Mouse (Mus musculus): ENCODE results near the gene Serpinc1.
"Not testable (repeated sequence)": the region's sequence is repeated elsewhere in the genome, so short reads cannot be mapped to it uniquely, and the experiment has no call there.

The Serpinc1 gene

GRCm38 (mm10) chr1:161025410-161026210, 47.2 kb downstream of the Serpinc1 start:
- in situ Hi-C loops (cut with MboI) = no loop called here

DNA sequence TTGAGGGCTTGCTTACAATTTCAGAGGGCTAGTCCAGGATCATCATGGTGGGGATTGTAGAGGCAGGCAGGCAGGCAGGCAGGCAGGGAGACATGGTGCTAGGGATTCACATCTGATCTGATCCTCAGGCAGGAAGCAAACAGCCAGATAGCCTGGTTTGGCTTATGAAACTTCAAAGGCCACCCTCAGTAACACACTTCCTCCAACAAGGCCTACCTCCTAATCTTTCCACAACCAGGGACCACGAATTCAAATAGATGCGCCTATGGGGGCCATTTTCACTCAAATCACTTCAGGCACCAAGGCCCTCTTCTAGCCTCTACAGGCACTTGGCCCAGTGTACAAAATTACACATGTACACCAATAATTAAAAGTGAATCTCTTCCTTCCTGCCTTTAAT, 48.8 kb downstream of the Serpinc1 start:
- in situ Hi-C loops (cut with MboI) = no loop called here

- in situ Hi-C loops (cut with MboI) = not testable (repeated sequence)
Observed at GRCm38 (mm10) chr1:161028427-161028826, 50.0 kb downstream of the Serpinc1 start.

- in situ Hi-C loops (cut with MboI) = no loop called here
Observed at GRCm38 (mm10) chr1:161030058-161030457, 51.7 kb downstream of the Serpinc1 start.

GRCm38 (mm10) chr1:161031881-161032280, 53.5 kb downstream of the Serpinc1 start:
- in situ Hi-C loops (cut with MboI) = no loop called here

- in situ Hi-C loops (cut with MboI) = no loop called here
Observed at GRCm38 (mm10) chr1:161032345-161032744, 54.0 kb downstream of the Serpinc1 start.

DNA sequence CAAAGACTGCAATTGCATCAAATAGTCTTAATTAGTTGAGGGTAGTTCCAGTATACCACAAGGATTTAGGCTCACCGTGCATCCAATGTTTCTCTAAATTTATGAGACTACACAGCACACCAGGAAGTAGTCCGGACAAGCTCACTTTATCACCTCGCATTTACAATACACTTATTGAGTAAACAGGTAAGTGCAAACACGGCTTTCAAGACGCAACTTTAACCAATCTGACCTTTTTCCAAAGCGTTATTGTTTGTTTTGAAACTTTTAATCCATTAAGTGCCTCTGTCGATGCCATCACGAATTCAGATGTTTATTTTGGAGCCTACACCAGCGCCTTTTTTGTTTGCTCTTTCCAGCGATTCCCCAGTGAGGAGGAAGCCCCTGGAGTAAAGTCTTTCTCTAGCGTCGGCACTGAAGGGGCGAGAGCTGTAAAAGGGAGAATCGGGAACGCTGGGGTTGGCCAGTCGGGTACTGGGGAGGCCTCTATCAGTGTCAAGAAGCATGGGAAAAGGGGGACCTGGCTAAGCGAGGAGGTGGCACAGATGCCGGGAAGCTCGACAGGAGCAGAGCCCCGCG, 55.6 kb downstream of the Serpinc1 start:
- in situ Hi-C loops (cut with MboI) = no loop called here

GRCm38 (mm10) chr1:161034435-161035280, 56.3 kb downstream of the Serpinc1 start, which contains the start of gene Zbtb37:
Zbtb37 (minus strand) TSS chr1:161034849.
- in situ Hi-C loops (cut with MboI) = no loop called here

GRCm38 (mm10) chr1:161035281-161035785, 56.9 kb downstream of the Serpinc1 start:
- in situ Hi-C loops (cut with MboI) = no loop called here

DNA sequence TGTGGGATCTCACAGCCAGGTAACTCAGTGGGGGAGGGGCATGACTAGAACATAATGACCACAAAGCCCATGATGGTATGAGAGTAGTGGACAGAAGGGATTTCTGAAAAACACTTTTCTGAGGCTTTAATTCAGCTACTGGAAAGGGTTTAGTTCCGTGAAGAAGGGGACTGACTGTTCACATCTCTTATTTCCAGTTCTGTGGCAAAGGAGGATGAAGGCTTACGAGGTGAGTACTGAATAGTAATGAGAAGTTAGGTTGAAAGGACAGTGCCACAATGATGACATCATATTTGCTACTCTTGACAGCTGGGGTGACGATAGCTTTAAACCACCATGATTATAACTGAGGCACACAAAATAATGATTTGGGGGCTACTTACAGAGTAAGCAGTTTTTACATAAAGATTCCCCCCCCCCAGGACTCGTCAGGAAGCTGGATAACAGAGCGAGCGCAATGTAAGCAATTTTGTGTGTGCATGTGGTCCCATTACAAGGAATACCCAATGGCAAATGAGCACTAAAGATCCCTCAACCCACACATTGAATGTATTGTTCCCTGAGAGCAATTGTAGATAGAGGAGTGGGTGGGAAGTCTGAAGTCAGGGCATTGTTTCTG, 57.5 kb downstream of the Serpinc1 start:
- in situ Hi-C loops (cut with MboI) = no loop called here

GRCm38 (mm10) chr1:161036411-161036841, 58.0 kb downstream of the Serpinc1 start:
- in situ Hi-C loops (cut with MboI) = no loop called here

DNA sequence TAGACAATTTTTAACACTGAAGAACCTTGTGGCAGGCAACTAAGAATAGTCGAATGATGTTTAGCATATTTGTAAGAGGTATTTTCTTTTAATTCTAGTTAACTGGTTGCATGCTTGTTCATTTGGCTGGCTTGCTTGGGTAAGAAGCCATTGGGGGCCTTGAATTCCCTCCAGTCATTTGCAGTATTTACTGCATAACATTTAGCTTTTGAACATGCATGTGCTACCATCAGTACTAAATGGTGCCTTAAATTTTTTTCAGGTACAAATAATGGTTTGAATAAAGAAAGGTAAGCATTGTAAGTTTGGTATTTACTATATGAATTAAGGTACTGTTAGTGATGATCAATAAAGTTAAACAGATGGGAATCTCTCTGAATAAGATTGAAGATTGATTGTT, 58.6 kb downstream of the Serpinc1 start:
- in situ Hi-C loops (cut with MboI) = no loop called here

DNA sequence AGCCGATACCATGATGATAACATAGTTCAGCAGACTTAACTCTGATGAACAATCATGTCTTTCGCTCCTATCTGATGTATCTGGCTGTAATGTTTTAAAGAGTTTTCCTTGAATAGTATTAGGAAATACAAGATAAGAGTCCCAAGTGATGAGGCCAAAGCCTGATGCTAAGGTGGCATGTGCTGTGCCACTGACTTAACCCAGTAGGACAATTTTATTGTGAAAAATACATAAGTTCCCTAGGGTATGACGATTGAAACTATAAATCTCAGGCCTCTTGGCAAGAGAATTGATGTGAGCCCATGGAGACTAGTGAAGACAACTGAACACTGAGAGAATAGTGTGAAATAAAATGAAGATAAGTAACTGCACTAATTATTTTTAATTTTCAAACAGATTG, 59.2 kb downstream of the Serpinc1 start:
- in situ Hi-C loops (cut with MboI) = no loop called here

GRCm38 (mm10) chr1:161038004-161038403, 59.6 kb downstream of the Serpinc1 start:
- in situ Hi-C loops (cut with MboI) = no loop called here

DNA sequence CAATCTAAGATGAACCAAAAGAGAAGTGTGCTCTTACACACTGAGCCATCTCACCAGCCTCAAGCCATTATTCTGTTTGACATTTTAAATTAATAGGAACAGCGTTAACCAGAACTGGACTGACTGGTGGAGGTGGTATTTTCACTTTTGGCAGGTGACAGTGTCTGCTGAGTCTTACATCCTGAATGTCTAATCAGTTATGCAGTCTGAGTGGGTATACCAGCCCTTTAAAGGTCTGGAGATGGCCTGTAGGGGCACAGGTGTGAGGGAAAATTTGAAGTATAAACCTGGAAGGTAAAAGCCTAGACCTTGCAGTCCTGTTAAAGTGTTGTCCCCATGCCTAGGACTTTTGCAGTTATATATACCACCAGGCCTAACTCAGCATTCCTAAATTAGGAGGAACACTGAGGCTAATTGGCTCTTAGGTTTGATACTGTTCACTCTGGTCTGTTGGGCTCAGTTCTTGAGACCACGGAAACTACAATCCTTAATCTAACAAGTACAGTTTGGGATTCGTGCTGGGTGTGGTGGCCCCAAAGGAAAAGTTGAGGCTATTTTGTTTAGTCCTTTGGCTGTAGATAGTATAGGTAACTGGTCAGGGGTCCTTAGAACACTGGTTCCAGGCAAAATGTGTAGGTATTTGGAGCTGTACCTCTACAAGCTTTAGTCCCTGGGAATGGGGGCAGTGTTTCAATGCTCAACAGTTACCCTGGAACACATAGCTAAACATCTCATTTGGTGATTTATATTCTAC, 60.8 kb downstream of the Serpinc1 start:
- in situ Hi-C loops (cut with MboI) = no loop called here

GRCm38 (mm10) chr1:161039741-161040425, 61.5 kb downstream of the Serpinc1 start:
- in situ Hi-C loops (cut with MboI) = no loop called here

DNA sequence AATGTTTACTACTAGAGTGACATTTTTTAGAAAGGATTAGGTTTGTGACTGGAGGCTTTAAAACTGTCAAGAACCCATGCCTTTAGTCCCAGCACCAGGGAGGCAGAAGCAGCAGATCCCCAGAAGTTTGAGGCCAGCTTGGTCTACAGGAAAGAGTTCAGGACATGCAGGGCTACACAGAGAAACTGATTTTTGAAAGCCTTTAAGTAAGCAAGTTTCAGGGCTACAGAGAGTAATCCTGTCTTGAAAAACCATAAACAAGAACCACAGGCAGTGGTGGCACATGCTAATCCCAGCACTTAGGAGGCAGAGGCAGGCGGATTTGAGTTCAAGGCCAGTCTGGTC, 62.0 kb downstream of the Serpinc1 start:
- in situ Hi-C loops (cut with MboI) = no loop called here

DNA sequence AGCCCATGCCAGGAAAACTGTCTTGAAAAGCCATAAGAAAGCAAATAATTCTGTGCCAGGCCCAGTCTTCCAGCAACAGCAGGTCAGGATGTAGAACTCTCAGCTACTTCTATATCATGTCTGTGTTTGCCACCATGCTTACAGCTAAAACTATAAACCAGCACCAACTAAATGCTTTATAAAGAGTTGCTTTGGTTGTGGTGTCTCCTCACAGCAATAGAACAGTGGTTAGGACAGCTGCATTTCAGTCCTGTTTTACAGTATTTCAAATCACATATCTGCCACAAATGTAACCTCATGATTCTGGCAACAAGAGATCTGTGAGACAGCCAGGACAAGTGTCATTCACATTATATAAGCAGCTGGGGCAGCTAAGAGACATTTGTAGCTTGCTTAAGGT, 62.5 kb downstream of the Serpinc1 start:
- in situ Hi-C loops (cut with MboI) = no loop called here

DNA sequence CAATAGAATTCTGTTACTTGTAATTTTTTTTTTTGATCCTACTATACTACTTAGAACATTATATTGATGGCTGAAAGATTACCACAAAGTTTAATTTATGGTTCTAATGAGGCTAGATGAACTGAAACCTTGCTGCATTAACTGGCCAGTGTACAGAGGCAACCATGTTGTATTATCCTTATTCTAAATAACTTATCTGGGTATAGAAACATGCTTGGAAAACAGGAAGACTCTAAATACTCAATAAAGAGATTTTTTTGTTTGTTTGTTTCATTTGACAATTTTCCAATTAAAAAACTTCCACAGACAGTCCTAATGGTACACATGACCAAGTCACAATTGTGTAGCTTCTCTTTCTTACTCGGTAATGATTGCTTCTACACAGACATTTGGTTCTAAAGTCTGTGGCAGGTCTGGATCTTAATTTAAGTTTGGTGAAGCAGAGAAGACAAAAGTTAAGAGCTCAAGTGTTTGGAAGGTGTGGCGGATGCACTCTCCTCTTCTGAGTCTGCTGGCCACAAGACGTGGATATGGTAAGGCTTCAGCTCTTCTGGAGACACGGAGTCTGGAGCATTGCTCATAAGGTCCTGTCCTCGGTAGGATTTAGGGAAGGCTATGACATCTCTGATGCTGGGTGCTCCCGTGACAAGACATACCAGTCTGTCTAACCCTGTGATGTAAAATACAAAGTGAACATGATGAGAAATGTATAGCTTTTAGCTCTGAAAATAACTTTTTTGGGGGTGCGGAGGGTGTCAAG, 63.1 kb downstream of the Serpinc1 start:
- in situ Hi-C loops (cut with MboI) = no loop called here

GRCm38 (mm10) chr1:161046972-161047371, 68.6 kb downstream of the Serpinc1 start:
- in situ Hi-C loops (cut with MboI) = no loop called here
